Mouse (Mus musculus) hindbrain, embryonic 11.5 days (tissue): ENCODE data around the gene Fam78b. TPM values are rescaled to one million over a fixed set of nuclear protein-coding genes. Genes with fewer than 3 reads are reported as not detected.

ENCODE experiments used
- ATAC-seq: fragments of 200-750 bp; cut with Nextera tagmentation; 2 replicates; pipeline ENCODE4 v1.8.0; 2017; ENCODE audit warnings: mild to moderate bottlenecking, moderate TSS enrichment, moderate library complexity; ENCODE audit not compliant: low FRiP score
- DNase-seq: peaks from one replicate; pipeline ENCODE4 v3.0.0-alpha.2; 2015; ENCODE audit warnings: low spot score
- H3K27ac ChIP-seq: fragments of 300-500 bp; sonication (generic); 2 replicates; pipeline ENCODE4 v1.5.1; 2014; ENCODE audit warnings: mild to moderate bottlenecking, low read depth, low read length
- H3K27me3 ChIP-seq: fragments of 300-500 bp; sonication (generic); 2 replicates; pipeline ENCODE4 v1.6.1; 2014; ENCODE audit warnings: mild to moderate bottlenecking, low read length, moderate library complexity, mixed read lengths; ENCODE audit not compliant: control insufficient read depth, insufficient read depth
- H3K36me3 ChIP-seq: fragments of 300-500 bp; sonication (generic); 2 replicates; pipeline ENCODE4 v1.6.1; 2014; ENCODE audit warnings: mild to moderate bottlenecking, low read length, moderate library complexity, mixed read lengths; ENCODE audit not compliant: control insufficient read depth, insufficient read depth
- H3K4me1 ChIP-seq: fragments of 300-500 bp; sonication (generic); replicated peaks from 2 replicates; pipeline ENCODE4 v1.6.1; 2014; ENCODE audit warnings: low read length, mixed read lengths; ENCODE audit not compliant: control insufficient read depth, insufficient read depth
- H3K4me2 ChIP-seq: fragments of 300-500 bp; sonication (generic); replicated peaks from 2 replicates; pipeline ENCODE4 v1.6.1; 2014; ENCODE audit warnings: mild to moderate bottlenecking, low read depth, low read length
- H3K4me3 ChIP-seq: fragments of 300-500 bp; sonication (generic); 2 replicates; pipeline ENCODE4 v1.5.1; 2014; ENCODE audit warnings: low read depth, low read length
- H3K9ac ChIP-seq: fragments of 300-500 bp; sonication (generic); 2 replicates; pipeline ENCODE4 v1.6.1; 2014; ENCODE audit warnings: low read depth, low read length
- H3K9me3 ChIP-seq: fragments of 300-500 bp; sonication (generic); 2 replicates; pipeline ENCODE4 v1.6.1; 2016; ENCODE audit warnings: low read length; ENCODE audit not compliant: control insufficient read depth
- WGBS: fragments of 180-500 bp; shearing (Covaris S2); extraction: QIAGEN DNeasy Blood & Tissue Kit; methylation state at CpG from one replicate; pipeline ENCODE4 v1.1.7; 2014; 5-methylcytosine and 5-hydroxymethylcytosine counted together
- polyA plus RNA-seq: library from polyadenylated mRNA; unstranded; fragments of >200 nt; fragmentation: Nextera tagmentation; extraction: Ambion mirVana; gene quantifications from 2 replicates; pipeline ENCODE4 v1.2.1, GENCODE M21; 2014

Fam78b gene
- polyA plus RNA-seq, 1 experiment from 2014 or later: 9.3 TPM

GRCm38 (mm10) chr1:167108973-167109509 lies 107.8 kb downstream of the Fam78b start:
- no peak overlapping the region for H3K27ac ChIP-seq
- WGBS: 79% methylated on average over 8 of the region's 8 CpGs
- 0 out of 2 replicates have a peak, but pooled peaks have one; percentile 20 for ATAC-seq

GRCm38 (mm10) chr1:167114363-167115050 lies 113.3 kb downstream of the Fam78b start:
- H3K27me3 ChIP-seq: no peaks in the 10 kb centered on the region
- H3K9me3 ChIP-seq: no peaks in the 10 kb centered on the region
- no peak overlapping the region for H3K9ac ChIP-seq
- ATAC-seq (no peak), DNase-seq (no peak)
- H3K4me2 ChIP-seq: no peak overlapping the region
- no peak overlapping the region for H3K27ac ChIP-seq
- no peaks in the 10 kb centered on the region for H3K36me3 ChIP-seq
- peaks cover 2% of the 10 kb centered on the region; the same call in 1 of the 2 replicates for H3K4me1 ChIP-seq
- H3K4me3 ChIP-seq: no peak overlapping the region
- WGBS: 79% methylated on average over 4 of the region's 4 CpGs

More at GRCm38 (mm10) chr1:167108973-167109509, 107.8 kb downstream of the Fam78b start:
- DNase-seq: no peak
- H3K4me2 ChIP-seq: no peak overlapping the region
- H3K27me3 ChIP-seq: no peaks in the 10 kb centered on the region
- no peaks in the 10 kb centered on the region for H3K9me3 ChIP-seq
- no peak overlapping the region for H3K4me3 ChIP-seq
- H3K36me3 ChIP-seq: no peaks in the 10 kb centered on the region
- H3K4me1 ChIP-seq: no peaks in the 10 kb centered on the region
- no peak overlapping the region for H3K9ac ChIP-seq

- no peak for DNase-seq
- Histone ChIP-seq H3K27ac (no peak overlapping the region), H3K9ac (no peak overlapping the region), H3K4me3 (no peak overlapping the region), H3K4me2 (no peak overlapping the region), H3K4me1 (peaks cover 2% of the 10 kb centered on the region; the same call in 1 of the 2 replicates), H3K36me3 (no peaks in the 10 kb centered on the region), H3K9me3 (no peaks in the 10 kb centered on the region), H3K27me3 (no peaks in the 10 kb centered on the region)
- 35% methylated on average over 4 of the region's 4 CpGs for WGBS
- ATAC-seq: no peak
Measured at GRCm38 (mm10) chr1:167115121-167115520, 113.9 kb downstream of the Fam78b start.

GRCm38 (mm10) chr1:167116733-167117132 lies 115.5 kb downstream of the Fam78b start:
- Histone ChIP-seq H3K9me3 (no peaks in the 10 kb centered on the region), H3K27ac (no peak overlapping the region), H3K4me1 (peaks cover 2% of the 10 kb centered on the region; the same call in 1 of the 2 replicates), H3K4me2 (no peak overlapping the region), H3K36me3 (no peaks in the 10 kb centered on the region), H3K9ac (no peak overlapping the region), H3K27me3 (no peaks in the 10 kb centered on the region), H3K4me3 (no peak overlapping the region)
- ATAC-seq (0 out of 2 replicates have a peak, but pooled peaks have one; percentile 15), DNase-seq (no peak)
- 81% methylated on average over 3 of the region's 3 CpGs for WGBS

- WGBS: 57% methylated on average over 7 of the region's 7 CpGs
- peaks cover 2% of the 10 kb centered on the region; the same call in 1 of the 2 replicates for H3K4me1 ChIP-seq
- DNase-seq: no peak
- no peak overlapping the region for H3K9ac ChIP-seq
- H3K27me3 ChIP-seq: no peaks in the 10 kb centered on the region
- H3K4me2 ChIP-seq: no peak overlapping the region
- no peaks in the 10 kb centered on the region for H3K9me3 ChIP-seq
- H3K36me3 ChIP-seq: no peaks in the 10 kb centered on the region
- no peak overlapping the region for H3K4me3 ChIP-seq
- no peak for ATAC-seq
- H3K27ac ChIP-seq: peak overlapping the region; percentile 0; the same call in 1 of the 2 replicates
Measured at GRCm38 (mm10) chr1:167118971-167119370, 117.8 kb downstream of the Fam78b start.

GRCm38 (mm10) chr1:167119439-167119838 lies 118.2 kb downstream of the Fam78b start:
- H3K9ac ChIP-seq: no peak overlapping the region
- no peak for DNase-seq
- no peaks in the 10 kb centered on the region for H3K36me3 ChIP-seq
- 0 out of 2 replicates have a peak overlapping the region, but pooled peaks have one; percentile 0 for H3K27ac ChIP-seq
- 51% methylated on average over 8 of the region's 8 CpGs for WGBS
- no peak overlapping the region for H3K4me3 ChIP-seq
- ATAC-seq: peak; percentile 62; the same call in 1 of the 2 replicates
- H3K27me3 ChIP-seq: no peaks in the 10 kb centered on the region
- peaks cover 2% of the 10 kb centered on the region; the same call in 1 of the 2 replicates for H3K4me1 ChIP-seq
- no peaks in the 10 kb centered on the region for H3K9me3 ChIP-seq
- H3K4me2 ChIP-seq: no peak overlapping the region

GRCm38 (mm10) chr1:167122436-167122835 lies 121.2 kb downstream of the Fam78b start:
- no peaks in the 10 kb centered on the region for H3K4me1 ChIP-seq
- WGBS: 90% methylated on average over 2 of the region's 2 CpGs
- H3K9ac ChIP-seq: no peak overlapping the region
- no peaks in the 10 kb centered on the region for H3K27me3 ChIP-seq
- H3K36me3 ChIP-seq: no peaks in the 10 kb centered on the region
- H3K4me3 ChIP-seq: no peak overlapping the region
- no peak overlapping the region for H3K27ac ChIP-seq
- DNase-seq (no peak), ATAC-seq (no peak)
- H3K9me3 ChIP-seq: no peaks in the 10 kb centered on the region
- no peak overlapping the region for H3K4me2 ChIP-seq

GRCm38 (mm10) chr1:167123551-167123950 lies 122.3 kb downstream of the Fam78b start:
- H3K4me2 ChIP-seq: no peak overlapping the region
- no peak overlapping the region for H3K4me3 ChIP-seq
- ATAC-seq (no peak), DNase-seq (peak; percentile 27)
- no peaks in the 10 kb centered on the region for H3K4me1 ChIP-seq
- no peaks in the 10 kb centered on the region for H3K36me3 ChIP-seq
- no peaks in the 10 kb centered on the region for H3K9me3 ChIP-seq
- no peak overlapping the region for H3K9ac ChIP-seq
- H3K27ac ChIP-seq: no peak overlapping the region
- H3K27me3 ChIP-seq: no peaks in the 10 kb centered on the region

- Histone ChIP-seq H3K4me3 (no peak overlapping the region), H3K4me2 (no peak overlapping the region), H3K9ac (no peak overlapping the region), H3K36me3 (no peaks in the 10 kb centered on the region), H3K27me3 (no peaks in the 10 kb centered on the region), H3K4me1 (no peaks in the 10 kb centered on the region), H3K9me3 (no peaks in the 10 kb centered on the region), H3K27ac (no peak overlapping the region)
- ATAC-seq (no peak), DNase-seq (no peak)
- 83% methylated on average over 3 of the region's 3 CpGs for WGBS
Measured at GRCm38 (mm10) chr1:167125870-167126269, 124.7 kb downstream of the Fam78b start.
